Mouse (Mus musculus): ENCODE data around the gene Mageb2.
"Not testable (repeated sequence)": the region's sequence is repeated elsewhere in the genome, so short reads cannot be mapped to it uniquely, and the experiment has no call there.

The Mageb2 gene

GRCm38 (mm10) chrX:91331390-91331789, at the start of gene Mageb2:
Gene Mageb2, plus strand, starts transcription at chrX:91331690.
- DNase-seq (ENCODE audit: low spot score), result not testable (repeated sequence)

- DNase-seq (ENCODE audit: low spot score), result not testable (repeated sequence)
Measured at GRCm38 (mm10) chrX:91313256-91313655, 18.2 kb upstream of the Mageb2 start.

Measured in spleen, adult 12 weeks (tissue).